Mouse (Mus musculus) layer of hippocampus, adult 9-11 months (tissue): Measurements from ENCODE around the gene Map10.

ENCODE experiments used
- DNase-seq: peaks from one replicate; pipeline ENCODE4 v3.0.0; 2022

Gene Map10

GRCm38 (mm10) chr8:125671371-125671770 lies 1.8 kb downstream of the Map10 start:
- DNase-seq, result no peak

- no peak for DNase-seq
Observed at GRCm38 (mm10) chr8:125675796-125676195, 6.2 kb downstream of the Map10 start.

- DNase-seq, result no peak
Observed at GRCm38 (mm10) chr8:125677484-125677883, 7.9 kb downstream of the Map10 start.

- no peak for DNase-seq
Observed at GRCm38 (mm10) chr8:125678854-125679648, 9.4 kb downstream of the Map10 start.

- DNase-seq, result no peak
Observed at GRCm38 (mm10) chr8:125680851-125681408, 11.3 kb downstream of the Map10 start.

- DNase-seq, result no peak
Observed at GRCm38 (mm10) chr8:125685216-125685760, 15.7 kb downstream of the Map10 start.

GRCm38 (mm10) chr8:125686221-125686865 lies 16.7 kb downstream of the Map10 start:
- no peak for DNase-seq

GRCm38 (mm10) chr8:125690166-125690915 lies 20.7 kb downstream of the Map10 start:
- no peak for DNase-seq

- DNase-seq, result no peak
Observed at GRCm38 (mm10) chr8:125690961-125691360, 21.3 kb downstream of the Map10 start.

GRCm38 (mm10) chr8:125692447-125692846 lies 22.8 kb downstream of the Map10 start:
- no peak for DNase-seq

GRCm38 (mm10) chr8:125693197-125693596 lies 23.6 kb downstream of the Map10 start:
- no peak for DNase-seq

- DNase-seq, result no peak
Observed at GRCm38 (mm10) chr8:125695951-125696350, 26.3 kb downstream of the Map10 start.

GRCm38 (mm10) chr8:125699391-125700025 lies 29.9 kb downstream of the Map10 start:
- DNase-seq, result no peak

GRCm38 (mm10) chr8:125700407-125700806 lies 30.8 kb downstream of the Map10 start:
- DNase-seq, result no peak

GRCm38 (mm10) chr8:125702868-125703473 lies 33.4 kb downstream of the Map10 start:
- no peak for DNase-seq

GRCm38 (mm10) chr8:125704434-125704833 lies 34.8 kb downstream of the Map10 start:
- no peak for DNase-seq

GRCm38 (mm10) chr8:125705816-125706215 lies 36.2 kb downstream of the Map10 start:
- no peak for DNase-seq

GRCm38 (mm10) chr8:125709171-125709570 lies 39.6 kb downstream of the Map10 start:
- no peak for DNase-seq

GRCm38 (mm10) chr8:125711514-125711913 lies 41.9 kb downstream of the Map10 start:
- DNase-seq, result no peak

- DNase-seq, result no peak
Observed at GRCm38 (mm10) chr8:125716211-125716610, 46.6 kb downstream of the Map10 start.

- DNase-seq, result no peak
Observed at GRCm38 (mm10) chr8:125716613-125717012, 47.0 kb downstream of the Map10 start.

GRCm38 (mm10) chr8:125718914-125719313 lies 49.3 kb downstream of the Map10 start:
- no peak for DNase-seq
